Mouse (Mus musculus): ENCODE measurements around the gene Foxl1.

The Foxl1 gene

GRCm38 (mm10) chr8:121127756-121128375, at the start of gene Foxl1:
Foxl1 (plus strand) TSS chr8:121127940.
- no peak for DNase-seq (ENCODE audit: low read depth, low spot score)

- DNase-seq (ENCODE audit: low read depth, low spot score), result no peak
Observed at GRCm38 (mm10) chr8:121078721-121079120, 49.0 kb upstream of the Foxl1 start.

GRCm38 (mm10) chr8:121079201-121079600, 48.5 kb upstream of the Foxl1 start:
- DNase-seq (ENCODE audit: low read depth, low spot score), result no peak

- DNase-seq (ENCODE audit: low read depth, low spot score), result no peak
Observed at GRCm38 (mm10) chr8:121079944-121080343, 47.8 kb upstream of the Foxl1 start.

DNA sequence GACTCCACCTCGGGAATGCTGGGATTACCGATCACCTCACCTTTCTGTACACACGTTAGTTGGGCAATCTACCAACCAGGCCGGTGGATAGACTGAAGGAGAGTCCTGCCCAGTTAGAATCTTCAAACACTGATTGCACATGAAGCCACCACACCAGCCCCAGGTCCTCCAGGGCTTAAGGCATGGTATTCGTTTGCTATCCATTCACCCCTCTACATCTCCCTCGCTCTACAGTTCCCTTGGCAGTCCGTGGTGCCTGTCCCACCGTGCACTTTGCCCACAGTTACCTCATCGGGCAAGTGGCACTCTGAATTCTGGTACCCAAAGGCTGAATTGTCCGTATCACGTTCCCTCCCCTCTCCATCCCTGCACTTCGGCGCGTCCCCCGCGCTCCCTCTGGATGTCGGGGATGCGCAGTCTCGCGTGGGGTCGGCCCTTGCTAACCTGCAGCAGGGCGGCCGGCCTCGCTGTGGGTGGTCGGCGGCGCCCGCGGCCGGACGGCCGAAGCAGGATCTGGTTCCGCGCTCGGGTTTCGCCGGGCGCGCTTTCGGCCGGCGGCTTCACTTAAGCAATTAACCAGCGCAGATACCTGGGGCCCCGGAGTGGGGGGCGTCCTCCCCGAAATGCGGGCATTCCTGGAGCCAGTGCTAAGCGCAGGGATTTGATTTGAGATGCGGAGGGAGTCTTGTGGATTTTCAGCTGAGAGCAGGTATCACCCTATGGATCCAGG, 47.2 kb upstream of the Foxl1 start:
- DNase-seq (ENCODE audit: low read depth, low spot score), result no peak

DNA sequence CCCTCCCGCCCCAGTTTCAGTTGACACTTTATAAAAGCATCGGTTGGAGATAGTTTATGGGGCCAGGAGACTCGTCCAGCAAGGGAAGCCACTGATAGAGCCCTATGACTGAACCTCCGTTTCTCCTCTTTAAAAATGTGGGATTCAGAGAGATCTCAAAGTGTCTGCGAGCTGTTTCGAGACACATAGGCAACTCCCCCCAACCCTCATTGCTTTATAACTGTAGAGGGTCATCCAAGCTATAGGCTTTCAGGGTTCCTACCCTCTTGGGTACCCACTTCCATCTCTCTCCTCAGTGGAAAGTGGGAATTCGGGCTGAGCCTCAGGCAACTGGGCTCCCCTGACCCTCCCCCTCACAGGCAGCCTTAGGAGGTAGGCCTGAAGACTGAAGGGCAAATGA, 46.3 kb upstream of the Foxl1 start:
- DNase-seq (ENCODE audit: low read depth, low spot score), result no peak

DNA sequence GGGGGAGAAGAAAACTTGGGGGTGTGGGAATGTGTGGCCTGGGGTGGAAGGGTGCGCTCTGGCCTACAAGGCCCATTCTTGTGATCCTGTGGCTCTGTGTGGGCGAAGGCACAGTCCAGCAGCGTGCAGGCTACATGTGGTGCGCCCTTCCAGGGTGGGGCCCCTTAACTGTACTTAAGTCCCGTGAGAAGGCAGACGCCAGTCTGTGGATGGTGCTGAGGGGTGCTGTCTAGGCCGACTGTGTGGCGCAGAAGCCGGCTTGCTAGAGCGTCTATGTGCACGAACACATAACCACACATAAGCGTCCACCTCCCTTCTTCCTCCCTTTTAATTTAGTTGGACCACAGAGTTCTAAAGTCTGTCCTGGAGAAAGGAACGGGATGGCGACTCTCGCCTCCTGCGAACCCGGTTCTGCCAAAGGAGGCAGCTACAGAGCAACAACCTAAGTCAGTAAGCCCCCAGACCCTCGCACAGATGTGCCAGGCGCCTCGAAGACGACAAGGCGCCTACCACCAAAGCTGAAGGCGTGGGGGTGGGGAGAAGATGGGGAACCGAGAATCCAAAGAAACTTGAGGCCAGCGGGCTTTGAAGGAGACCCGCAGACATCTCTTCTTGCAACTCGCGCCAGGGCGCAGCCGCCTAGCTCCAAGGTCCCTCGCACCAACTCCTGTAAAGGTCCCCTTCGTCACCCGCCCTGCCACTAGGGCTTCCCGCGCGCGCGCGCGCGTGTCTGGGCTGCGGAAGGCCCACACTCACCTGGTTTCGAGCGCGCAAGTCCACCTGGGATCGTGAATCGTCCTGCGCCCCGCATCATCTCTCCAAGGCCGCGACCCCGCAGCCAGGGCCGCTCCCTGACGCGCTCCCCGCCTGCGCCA, 45.3 kb upstream of the Foxl1 start:
- DNase-seq (ENCODE audit: low read depth, low spot score), result no peak

DNA sequence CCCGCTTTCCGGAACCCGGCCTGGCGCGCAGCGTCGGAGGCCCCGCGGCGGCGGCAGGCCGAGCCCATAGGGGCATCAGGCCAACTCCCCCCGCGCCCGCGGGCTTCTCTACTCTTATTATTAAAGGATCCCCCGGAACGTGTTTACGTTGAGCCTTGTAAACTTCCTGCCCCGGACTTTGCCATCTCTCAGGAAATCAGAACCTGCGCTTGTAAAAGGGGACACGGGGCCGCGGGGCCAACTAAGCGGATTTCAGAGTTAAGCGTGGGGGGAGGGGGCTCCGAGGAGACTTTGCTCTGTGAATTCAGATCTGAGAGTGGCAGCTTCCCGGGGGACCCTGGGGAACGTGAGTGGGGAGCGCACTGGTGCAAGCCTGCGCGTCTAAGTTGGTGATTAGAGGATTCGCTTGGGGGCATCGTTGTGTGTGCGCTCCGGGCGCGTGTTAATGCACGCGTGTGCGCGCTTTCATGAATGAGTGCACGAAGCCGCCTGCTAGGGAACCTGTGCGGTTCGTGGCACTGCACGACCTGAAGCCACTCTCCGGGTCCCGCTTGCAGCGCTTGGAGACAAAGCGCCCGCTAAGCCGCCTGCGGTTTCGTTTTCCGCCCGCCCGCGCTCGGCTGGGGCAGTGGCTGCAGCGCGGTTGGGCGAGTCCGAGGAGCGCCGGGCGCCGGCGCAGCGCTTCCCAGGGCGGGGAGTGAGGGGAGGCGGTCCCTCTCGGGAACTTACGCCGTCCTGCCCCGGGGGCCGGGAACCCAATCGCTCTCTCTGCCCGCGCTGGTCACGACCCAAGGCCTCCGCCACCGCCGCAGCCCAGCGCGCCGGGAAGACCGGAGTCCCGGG, 44.4 kb upstream of the Foxl1 start:
- no peak for DNase-seq (ENCODE audit: low read depth, low spot score)

GRCm38 (mm10) chr8:121083936-121084209, 43.9 kb upstream of the Foxl1 start:
- no peak for DNase-seq (ENCODE audit: low read depth, low spot score)

- DNase-seq (ENCODE audit: low read depth, low spot score), result no peak
Observed at GRCm38 (mm10) chr8:121084210-121084951, 43.4 kb upstream of the Foxl1 start, which contains the start of gene Foxf1. Foxf1 (plus strand) TSS chr8:121084386.

GRCm38 (mm10) chr8:121085011-121085410, 42.7 kb upstream of the Foxl1 start:
- DNase-seq (ENCODE audit: low read depth, low spot score), result no peak

- no peak for DNase-seq (ENCODE audit: low read depth, low spot score)
Observed at GRCm38 (mm10) chr8:121085561-121085960, 42.2 kb upstream of the Foxl1 start.

GRCm38 (mm10) chr8:121086004-121086900, 41.5 kb upstream of the Foxl1 start:
- DNase-seq (ENCODE audit: low read depth, low spot score), result no peak

DNA sequence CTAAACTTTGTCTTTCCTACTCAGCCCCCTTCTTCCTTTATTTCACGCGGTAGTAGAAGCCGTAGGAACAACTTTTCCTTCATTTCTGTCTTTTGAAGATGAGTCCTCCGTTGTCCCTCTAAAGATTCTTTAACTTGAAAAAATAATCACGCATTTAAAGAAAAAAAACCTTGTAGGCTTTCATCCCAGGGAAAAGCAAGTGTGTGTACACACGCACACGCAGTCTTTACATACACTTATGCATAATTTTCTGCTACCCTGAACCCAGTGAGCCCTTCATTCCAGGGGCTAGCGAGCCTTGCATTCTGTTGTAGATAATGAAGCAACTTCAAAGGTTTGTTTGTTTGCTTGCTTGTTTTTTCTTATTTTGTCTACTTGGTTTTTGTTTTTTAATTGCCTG, 39.5 kb upstream of the Foxl1 start:
- no peak for DNase-seq (ENCODE audit: low read depth, low spot score)

DNA sequence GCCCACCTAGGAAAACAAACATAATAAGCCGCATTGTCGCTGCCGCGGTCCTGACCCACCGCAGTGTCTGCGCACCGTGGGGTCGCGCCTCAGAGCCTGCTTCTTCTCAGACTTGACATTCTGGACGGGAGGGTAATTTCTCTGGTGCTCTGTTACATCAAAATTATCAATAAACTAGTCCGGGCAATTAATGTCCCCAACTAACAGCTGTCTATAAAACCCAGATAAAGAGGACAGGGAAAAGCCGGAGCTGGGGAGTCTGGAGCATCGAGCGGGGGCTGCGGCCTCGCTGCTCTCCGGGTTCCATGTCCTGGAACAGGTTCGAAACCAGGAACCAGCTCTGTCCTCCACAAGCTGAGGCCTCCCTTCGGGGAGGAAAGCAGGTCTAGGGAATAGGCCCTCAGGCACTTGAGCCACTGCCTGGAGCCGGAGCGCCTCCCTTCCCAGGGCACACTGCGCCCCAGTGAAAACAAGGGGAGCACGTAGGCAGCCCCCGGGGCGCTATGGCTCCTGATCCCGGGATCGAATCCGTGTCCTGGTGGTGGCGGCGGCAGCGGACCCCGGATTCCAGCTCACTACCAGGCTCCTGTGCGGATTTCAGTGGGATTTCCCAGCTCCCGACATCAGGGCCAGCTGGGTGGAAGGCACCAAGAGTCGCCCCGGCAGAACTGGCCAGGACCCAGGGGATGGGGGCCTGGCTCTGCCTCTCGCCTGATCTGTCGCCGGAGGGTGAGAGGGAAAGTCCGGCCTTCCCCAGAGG, 38.7 kb upstream of the Foxl1 start:
- DNase-seq (ENCODE audit: low read depth, low spot score), result no peak

GRCm38 (mm10) chr8:121089631-121090380, 37.9 kb upstream of the Foxl1 start:
- no peak for DNase-seq (ENCODE audit: low read depth, low spot score)

GRCm38 (mm10) chr8:121090716-121091115, 37.0 kb upstream of the Foxl1 start:
- DNase-seq (ENCODE audit: low read depth, low spot score), result no peak

- no peak for DNase-seq (ENCODE audit: low read depth, low spot score)
Observed at GRCm38 (mm10) chr8:121092141-121092540, 35.6 kb upstream of the Foxl1 start.

All from CD4-positive, CD25-positive, alpha-beta regulatory T cell, adult 2 months (primary cell).